Mouse (Mus musculus) CD4-positive, CD25-positive, alpha-beta regulatory T cell, adult 4 months (primary cell): Measurements from ENCODE around the gene Cd80. TPM values are rescaled to one million over a fixed set of nuclear protein-coding genes. Genes with fewer than 3 reads are reported as not detected.

Experiments
- ATAC-seq: one replicate; pipeline ENCODE4 v1.8.0; 2017
- polyA plus RNA-seq, 2 experiments: library from polyadenylated mRNA; unstranded; fragments of 100-300 nt; shearing (Covaris generic); gene quantifications; one replicate each; pipeline ENCODE4 v1.2.1; 2017

The Cd80 gene
- polyA plus RNA-seq, 2 experiments from 2014 or later = 5.7 to 10.6 TPM

DNA sequence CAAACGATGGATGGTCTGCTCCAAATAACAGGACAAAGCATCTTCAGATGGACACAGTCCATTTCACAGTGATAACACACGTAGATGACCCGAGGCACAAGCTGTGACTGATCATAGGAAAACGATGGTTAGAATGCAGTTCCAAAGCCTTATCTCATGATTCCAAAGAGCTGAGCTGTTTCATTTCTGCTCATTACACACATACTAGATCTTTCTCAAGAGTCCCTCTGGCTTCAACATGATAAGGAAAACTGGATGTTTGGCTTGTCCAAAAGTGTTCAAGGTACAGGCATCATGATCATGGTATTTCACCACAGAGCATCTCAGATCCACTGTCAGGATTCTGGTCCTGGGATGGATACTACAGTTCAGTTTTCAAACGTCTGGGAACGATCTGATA lies 70.9 kb downstream of the Cd80 start:
- no peak for ATAC-seq

DNA sequence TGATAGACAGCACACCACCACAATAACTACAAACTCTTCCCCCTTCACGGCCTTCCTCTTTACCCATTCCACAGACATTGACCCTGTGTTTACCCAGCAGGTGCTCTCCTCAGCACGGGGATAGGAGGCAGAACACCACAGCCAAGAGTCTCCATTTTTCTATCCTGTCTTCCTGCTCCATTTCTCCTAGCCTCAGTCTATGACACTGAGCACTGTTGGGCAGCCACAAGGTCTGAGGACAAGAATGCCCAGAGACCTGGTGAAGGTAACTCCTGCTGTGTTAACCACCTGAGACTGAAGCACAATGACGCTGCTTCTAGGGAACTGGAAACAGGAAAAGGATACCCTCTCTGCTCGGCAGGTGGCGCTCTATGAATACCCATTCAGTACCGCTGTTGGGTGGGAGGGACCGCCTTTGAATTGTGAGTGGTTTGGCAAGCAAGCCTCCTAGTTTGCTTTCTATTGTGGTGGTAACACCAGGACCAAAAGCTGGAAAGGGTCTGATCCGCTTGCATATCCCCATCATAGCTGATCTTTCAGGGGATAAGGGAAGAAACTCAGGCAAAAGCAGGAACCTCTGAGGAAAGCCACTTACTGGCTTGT lies 81.3 kb downstream of the Cd80 start:
- ATAC-seq = peak; percentile 95

- no peak for ATAC-seq
These were observed 83.5 kb downstream of the Cd80 start for GRCm38 (mm10) chr16:38538716-38539380.

Other genes with a start within 250 kb of the Cd80 start
- not detected for gene Nr1i2, start 160.7 kb upstream of the Cd80 start, polyA plus RNA-seq
- under 1 TPM in 1 of 2 experiments, not detected in 1; 0.24 TPM for gene Maats1, start 113.4 kb upstream of the Cd80 start, polyA plus RNA-seq
- 100 to 1,000 TPM; 203 to 275 TPM for gene Cox17, start 108.6 kb upstream of the Cd80 start, polyA plus RNA-seq
- not detected for gene Gm21987, start 108.5 kb upstream of the Cd80 start, polyA plus RNA-seq
- 1 to 10 TPM; 2.3 to 6.2 TPM for gene Popdc2, start 93.4 kb upstream of the Cd80 start, polyA plus RNA-seq
- gene Pla1a, start 22.4 kb upstream of the Cd80 start, polyA plus RNA-seq = under 1 TPM in 1 of 2 experiments, not detected in 1; 0.30 TPM
- 10 to 100 TPM; 73.1 to 92.7 TPM for gene Adprh, start 2.9 kb upstream of the Cd80 start, polyA plus RNA-seq
- gene Timmdc1, start 67.1 kb downstream of the Cd80 start, polyA plus RNA-seq = 10 to 100 TPM; 12.0 to 18.2 TPM
- 10 to 100 TPM; 32.1 to 38.5 TPM for gene Poglut1, start 94.7 kb downstream of the Cd80 start, polyA plus RNA-seq
- 10 to 100 TPM; 36.0 to 37.2 TPM for gene Tmem39a, start 103.1 kb downstream of the Cd80 start, polyA plus RNA-seq